Mouse (Mus musculus): ENCODE data around the gene Zfp827. TPM values are rescaled to one million over a fixed set of nuclear protein-coding genes. Genes with fewer than 3 reads are reported as not detected.
A peak's percentile ranks its signal among the peaks of the same experiment; 100 is the strongest.

The Zfp827 gene
- 16.8 and 19.1 TPM in 2 replicates for polyA plus RNA-seq (2014; fragmentation: Nextera tagmentation; extraction: Ambion mirVana)

DNA sequence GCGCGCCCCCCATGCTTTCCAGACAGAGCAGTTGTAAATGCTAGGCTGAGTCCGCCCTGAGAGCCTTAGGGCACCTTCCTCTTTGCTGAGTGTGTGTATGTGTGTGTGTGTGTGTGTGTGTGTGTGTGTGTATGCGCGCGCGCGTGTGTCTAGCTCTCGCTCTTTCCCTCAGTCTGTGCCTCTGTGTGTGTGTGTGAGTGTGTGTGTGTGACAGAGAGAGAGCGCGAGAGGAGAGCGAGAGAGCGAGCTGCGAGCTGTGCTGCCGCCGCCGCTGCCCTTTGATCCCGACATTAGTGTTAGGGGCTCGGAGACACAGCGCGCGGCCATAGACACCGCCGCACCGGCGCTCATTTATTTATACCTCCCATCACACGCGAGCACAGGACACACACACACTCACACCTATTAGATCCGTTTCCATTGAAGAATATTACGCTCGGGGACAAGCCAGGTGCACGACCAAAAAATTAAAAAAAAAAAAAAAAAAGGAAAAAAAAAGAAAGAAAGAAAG lies at the start of gene Zfp827:
TSS of gene Zfp827 (plus strand) at position 461 of the 511 bp plus-strand sequence.
- peak within 1 kb of the TSS; percentile 99 for H3K27ac ChIP-seq (ENCODE audit: low read depth, low read length)
- peaks cover 17% of the 10 kb centered on the region for H3K4me1 ChIP-seq (ENCODE audit: control insufficient read depth, insufficient read depth, low read length)
- peak within 1 kb of the TSS; percentile 98 for H3K9ac ChIP-seq (replicated peaks; ENCODE audit: low read depth, low read length)
- no peaks in the 10 kb centered on the region for H3K27me3 ChIP-seq (ENCODE audit: control insufficient read depth, insufficient read depth, low read length)
- H3K36me3 ChIP-seq (ENCODE audit: control insufficient read depth, insufficient read depth, low read length), result no peaks in the 10 kb centered on the region
- peak within 1 kb of the TSS; percentile 76 for H3K4me2 ChIP-seq (ENCODE audit: low read depth, low read length)
- under 1% methylated on average over 31 of the region's 32 CpGs for WGBS
- H3K4me3 ChIP-seq (ENCODE audit: low read depth, low read length), result peak within 1 kb of the TSS; percentile 92
- peak; percentile 73 for ATAC-seq (ENCODE audit: low read depth)
- no peaks in the 10 kb centered on the region for H3K9me3 ChIP-seq (ENCODE audit: control insufficient read depth, low read length)

GRCm38 (mm10) chr8:79004341-79004740 lies 23.9 kb upstream of the Zfp827 start:
- no peak overlapping the region for H3K9ac ChIP-seq (replicated peaks; ENCODE audit: low read depth, low read length)
- ATAC-seq (ENCODE audit: low read depth), result no peak
- H3K4me1 ChIP-seq (ENCODE audit: control insufficient read depth, insufficient read depth, low read length), result no peaks in the 10 kb centered on the region
- H3K4me3 ChIP-seq (ENCODE audit: low read depth, low read length), result no peak overlapping the region
- H3K9me3 ChIP-seq (ENCODE audit: control insufficient read depth, low read length), result no peaks in the 10 kb centered on the region
- H3K4me2 ChIP-seq (ENCODE audit: low read depth, low read length), result no peak overlapping the region
- no peaks in the 10 kb centered on the region for H3K36me3 ChIP-seq (ENCODE audit: control insufficient read depth, insufficient read depth, low read length)
- no peaks in the 10 kb centered on the region for H3K27me3 ChIP-seq (ENCODE audit: control insufficient read depth, insufficient read depth, low read length)
- H3K27ac ChIP-seq (ENCODE audit: low read depth, low read length), result no peak overlapping the region

DNA sequence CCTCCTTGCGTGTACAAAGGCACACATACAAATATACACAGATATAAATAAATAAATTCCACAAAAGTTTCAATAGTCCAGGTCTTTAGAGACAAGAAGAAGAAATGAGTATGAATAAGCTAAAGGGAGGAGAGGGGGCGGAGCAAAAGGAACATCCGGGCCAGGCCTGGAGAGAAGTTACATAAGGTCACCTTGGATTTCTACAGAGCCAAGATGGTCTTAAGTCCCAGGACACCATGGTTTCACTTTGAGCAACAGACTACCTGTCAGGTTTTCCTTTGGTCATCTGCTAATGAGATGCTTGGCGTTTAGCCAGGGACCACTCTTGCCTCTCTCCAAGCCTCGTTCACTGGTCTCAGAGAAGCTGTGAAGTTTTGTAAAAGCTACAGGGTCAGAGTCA lies 13.2 kb upstream of the Zfp827 start:
- Histone ChIP-seq H3K27ac (ENCODE audit: low read depth, low read length) (no peak overlapping the region), H3K27me3 (ENCODE audit: control insufficient read depth, insufficient read depth, low read length) (no peaks in the 10 kb centered on the region), H3K36me3 (ENCODE audit: control insufficient read depth, insufficient read depth, low read length) (no peaks in the 10 kb centered on the region), H3K4me1 (ENCODE audit: control insufficient read depth, insufficient read depth, low read length) (no peaks in the 10 kb centered on the region), H3K4me3 (ENCODE audit: low read depth, low read length) (no peak overlapping the region), H3K4me2 (ENCODE audit: low read depth, low read length) (no peak overlapping the region), H3K9ac (replicated peaks; ENCODE audit: low read depth, low read length) (no peak overlapping the region), H3K9me3 (ENCODE audit: control insufficient read depth, low read length) (no peaks in the 10 kb centered on the region)
- WGBS, result 83% methylated on average over 5 of the region's 5 CpGs
- no peak for ATAC-seq (ENCODE audit: low read depth)

GRCm38 (mm10) chr8:79016076-79016475 lies 12.2 kb upstream of the Zfp827 start:
- Histone ChIP-seq H3K9me3 (ENCODE audit: control insufficient read depth, low read length) (no peaks in the 10 kb centered on the region), H3K4me1 (ENCODE audit: control insufficient read depth, insufficient read depth, low read length) (no peaks in the 10 kb centered on the region), H3K4me2 (ENCODE audit: low read depth, low read length) (no peak overlapping the region), H3K27ac (ENCODE audit: low read depth, low read length) (no peak overlapping the region), H3K4me3 (ENCODE audit: low read depth, low read length) (no peak overlapping the region), H3K27me3 (ENCODE audit: control insufficient read depth, insufficient read depth, low read length) (no peaks in the 10 kb centered on the region), H3K36me3 (ENCODE audit: control insufficient read depth, insufficient read depth, low read length) (no peaks in the 10 kb centered on the region), H3K9ac (replicated peaks; ENCODE audit: low read depth, low read length) (no peak overlapping the region)
- WGBS, result 88% methylated on average over 4 of the region's 4 CpGs
- ATAC-seq (ENCODE audit: low read depth), result no peak

DNA sequence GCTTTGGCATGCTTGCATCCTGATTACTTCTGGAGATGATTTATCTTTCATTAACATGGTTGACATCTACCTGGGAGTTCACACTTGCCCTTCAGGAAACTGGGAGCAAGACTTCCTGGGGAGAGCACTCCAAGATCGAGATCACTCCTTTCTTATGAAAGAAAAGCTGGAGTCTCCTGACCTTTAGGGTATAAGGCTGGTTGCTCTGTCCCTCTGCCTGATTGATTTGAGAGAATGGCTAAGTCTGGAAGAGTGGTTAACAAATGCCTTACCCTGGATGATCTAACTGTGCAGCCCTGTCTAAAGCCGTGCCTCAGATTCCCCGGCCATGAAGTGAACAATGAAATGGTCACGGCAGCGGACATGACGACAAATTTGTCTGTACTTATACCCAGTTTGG lies 11.7 kb upstream of the Zfp827 start:
- Histone ChIP-seq H3K27me3 (ENCODE audit: control insufficient read depth, insufficient read depth, low read length) (no peaks in the 10 kb centered on the region), H3K4me2 (ENCODE audit: low read depth, low read length) (no peak overlapping the region), H3K9ac (replicated peaks; ENCODE audit: low read depth, low read length) (no peak overlapping the region), H3K4me1 (ENCODE audit: control insufficient read depth, insufficient read depth, low read length) (no peaks in the 10 kb centered on the region), H3K9me3 (ENCODE audit: control insufficient read depth, low read length) (no peaks in the 10 kb centered on the region), H3K4me3 (ENCODE audit: low read depth, low read length) (no peak overlapping the region), H3K36me3 (ENCODE audit: control insufficient read depth, insufficient read depth, low read length) (no peaks in the 10 kb centered on the region), H3K27ac (ENCODE audit: low read depth, low read length) (no peak overlapping the region)
- WGBS, result 51% methylated on average over 6 of the region's 6 CpGs
- no peak for ATAC-seq (ENCODE audit: low read depth)

- Histone ChIP-seq H3K36me3 (ENCODE audit: control insufficient read depth, insufficient read depth, low read length) (no peaks in the 10 kb centered on the region), H3K27me3 (ENCODE audit: control insufficient read depth, insufficient read depth, low read length) (no peaks in the 10 kb centered on the region), H3K9ac (replicated peaks; ENCODE audit: low read depth, low read length) (no peak overlapping the region), H3K27ac (ENCODE audit: low read depth, low read length) (no peak overlapping the region), H3K9me3 (ENCODE audit: control insufficient read depth, low read length) (no peaks in the 10 kb centered on the region), H3K4me2 (ENCODE audit: low read depth, low read length) (no peak overlapping the region), H3K4me3 (ENCODE audit: low read depth, low read length) (no peak overlapping the region), H3K4me1 (ENCODE audit: control insufficient read depth, insufficient read depth, low read length) (no peaks in the 10 kb centered on the region)
- 100% methylated on average over 1 of the region's 1 CpGs for WGBS
- no peak for ATAC-seq (ENCODE audit: low read depth)
Observed at GRCm38 (mm10) chr8:79023922-79024321, 4.3 kb upstream of the Zfp827 start.

DNA sequence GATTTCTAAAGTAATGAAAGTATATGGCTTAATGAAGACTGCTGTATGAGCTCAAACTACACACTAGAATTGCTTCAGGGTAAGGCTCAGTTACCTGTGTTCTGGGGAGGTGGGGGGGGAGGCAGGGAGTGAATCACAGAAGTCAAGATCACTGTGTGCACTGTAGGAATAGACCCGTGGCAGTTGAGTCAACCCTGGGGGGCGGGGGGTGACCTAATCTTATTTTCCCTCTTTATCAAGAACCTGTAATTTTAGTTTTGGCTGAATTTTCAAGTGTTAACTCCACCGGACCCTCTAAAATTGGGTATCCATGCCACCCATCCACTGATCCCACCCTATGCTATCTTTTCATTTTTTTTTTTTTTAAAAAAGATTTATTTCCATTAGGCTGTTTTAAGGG lies 918 bp upstream of the Zfp827 start:
- 34% methylated on average over 3 of the region's 3 CpGs for WGBS
- Histone ChIP-seq H3K9ac (replicated peaks; ENCODE audit: low read depth, low read length) (peak overlapping the region; percentile 98; the same call in 1 of the 2 replicates), H3K27me3 (ENCODE audit: control insufficient read depth, insufficient read depth, low read length) (no peaks in the 10 kb centered on the region), H3K27ac (ENCODE audit: low read depth, low read length) (no peak overlapping the region; the same call in 1 of the 2 replicates), H3K4me3 (ENCODE audit: low read depth, low read length) (peak overlapping the region; percentile 92; the same call in 1 of the 2 replicates), H3K4me1 (ENCODE audit: control insufficient read depth, insufficient read depth, low read length) (peaks cover 11% of the 10 kb centered on the region), H3K9me3 (ENCODE audit: control insufficient read depth, low read length) (no peaks in the 10 kb centered on the region), H3K4me2 (ENCODE audit: low read depth, low read length) (peak overlapping the region; percentile 76; the same call in 1 of the 2 replicates), H3K36me3 (ENCODE audit: control insufficient read depth, insufficient read depth, low read length) (no peaks in the 10 kb centered on the region)
- no peak for ATAC-seq (ENCODE audit: low read depth)

- peak overlapping the region; percentile 92 for H3K4me3 ChIP-seq (ENCODE audit: low read depth, low read length)
- peak overlapping the region; percentile 76 for H3K4me2 ChIP-seq (ENCODE audit: low read depth, low read length)
- H3K9me3 ChIP-seq (ENCODE audit: control insufficient read depth, low read length), result no peaks in the 10 kb centered on the region
- peak; percentile 24 for ATAC-seq (ENCODE audit: low read depth)
- H3K9ac ChIP-seq (replicated peaks; ENCODE audit: low read depth, low read length), result peak overlapping the region; percentile 98
- under 1% methylated on average over 51 of the region's 56 CpGs for WGBS
- peak overlapping the region; percentile 99 for H3K27ac ChIP-seq (ENCODE audit: low read depth, low read length)
- no peaks in the 10 kb centered on the region for H3K36me3 ChIP-seq (ENCODE audit: control insufficient read depth, insufficient read depth, low read length)
- no peaks in the 10 kb centered on the region for H3K27me3 ChIP-seq (ENCODE audit: control insufficient read depth, insufficient read depth, low read length)
- H3K4me1 ChIP-seq (ENCODE audit: control insufficient read depth, insufficient read depth, low read length), result peaks cover 23% of the 10 kb centered on the region
Observed at GRCm38 (mm10) chr8:79028541-79029395, 531 bp downstream of the Zfp827 start.

Data from neural tube, embryonic 14.5 days (tissue).